Mouse (Mus musculus): ENCODE measurements around the gene Col4a1.

The Col4a1 gene

DNA sequence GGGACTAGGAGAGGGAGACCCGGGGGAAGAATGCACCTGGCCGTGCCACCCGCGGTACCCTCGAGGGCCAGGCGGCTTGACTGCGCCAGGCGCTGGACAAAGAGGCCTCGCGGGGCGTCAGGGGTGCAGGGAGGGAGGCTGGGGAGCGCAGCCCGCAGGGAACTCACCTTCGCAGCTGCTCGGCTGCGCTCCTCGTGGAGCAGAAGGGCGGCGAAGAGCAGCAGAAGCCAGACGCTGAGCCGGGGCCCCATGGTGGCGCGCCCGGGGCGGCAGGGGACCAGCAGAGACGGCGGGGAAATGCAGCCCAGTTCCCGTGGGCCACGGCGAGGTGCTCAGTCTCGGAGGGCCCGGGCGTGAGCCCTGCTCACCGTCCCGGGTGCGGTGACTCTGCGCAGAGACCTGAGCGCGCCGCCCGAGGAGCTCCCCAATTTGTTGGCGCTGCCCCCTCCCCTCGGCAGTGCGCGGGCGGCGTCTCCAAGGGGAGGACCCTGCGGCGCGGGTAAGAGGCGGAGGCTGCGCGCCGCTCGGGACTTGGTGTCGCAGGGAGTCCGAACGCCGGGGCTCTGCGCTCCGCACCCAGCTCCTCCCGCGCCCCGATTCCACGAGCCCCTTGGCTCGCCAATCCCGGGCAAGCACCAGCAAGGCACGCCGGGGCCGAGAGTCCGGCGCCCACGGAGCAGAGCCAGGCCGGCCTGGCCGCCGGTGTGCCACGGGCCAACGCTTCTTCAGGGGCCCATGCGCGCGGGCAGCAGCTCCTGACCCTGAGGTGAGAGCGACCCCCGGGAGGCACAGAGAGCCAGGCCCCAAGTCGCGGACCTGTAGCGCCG lies at the start of gene Col4a1, which contains the start of gene Col4a2:
TSS of gene Col4a1 (minus strand) at position 478 of the 827 bp plus-strand sequence.
TSS of gene Col4a2 (plus strand) at position 457 of the 827 bp plus-strand sequence.
- peak; percentile 85 for DNase-seq

- no peak for DNase-seq
Measured at GRCm38 (mm10) chr8:11361546-11362277, 49.1 kb upstream of the Col4a1 start.

GRCm38 (mm10) chr8:11359846-11360245 lies 47.2 kb upstream of the Col4a1 start:
- no peak for DNase-seq

DNA sequence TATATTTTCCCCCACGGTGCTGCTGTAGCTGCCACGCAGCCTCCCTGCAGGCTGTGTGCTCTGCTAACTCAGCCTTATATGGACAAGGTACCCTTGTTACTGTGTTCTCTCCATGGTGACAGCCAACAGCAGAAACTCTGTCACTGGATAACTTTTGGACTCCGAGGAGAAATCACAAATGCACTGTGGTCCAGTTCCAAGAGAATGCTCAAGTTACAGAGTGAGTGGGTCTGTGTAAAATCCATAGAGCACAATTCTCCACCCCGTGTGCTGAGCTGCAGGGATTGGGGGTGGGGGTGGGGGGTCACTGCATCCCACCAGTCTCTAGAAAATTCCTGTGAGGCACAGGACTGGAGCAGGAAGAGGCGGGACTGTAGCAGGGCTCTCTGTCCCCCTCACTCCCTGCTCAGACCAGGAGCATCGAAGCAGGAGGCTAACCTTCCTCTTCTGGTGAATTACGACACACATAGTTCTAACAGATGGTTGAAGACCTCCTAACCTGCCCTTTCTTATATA lies 45.4 kb upstream of the Col4a1 start:
- no peak for DNase-seq

DNA sequence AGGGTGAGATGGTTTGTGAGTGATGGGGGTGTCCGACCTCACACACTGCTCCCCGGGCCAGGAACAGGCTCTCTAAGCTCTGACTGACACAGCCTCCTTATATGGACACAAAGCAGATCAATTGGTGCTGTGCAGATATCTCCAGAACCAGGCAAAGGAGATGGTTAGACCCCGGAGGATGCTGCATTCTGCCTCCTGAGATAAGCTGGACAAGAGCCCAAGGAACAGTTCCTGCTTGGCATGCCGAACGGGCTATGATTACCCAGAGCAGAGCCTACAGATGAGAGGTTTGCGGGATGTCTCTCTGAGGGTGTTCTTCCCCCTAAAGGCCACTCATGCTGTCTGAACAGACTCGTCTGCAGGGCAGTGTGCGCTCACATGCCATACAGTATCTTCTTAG lies 44.1 kb upstream of the Col4a1 start:
- no peak for DNase-seq

GRCm38 (mm10) chr8:11355900-11356299 lies 43.3 kb upstream of the Col4a1 start:
- no peak for DNase-seq

DNA sequence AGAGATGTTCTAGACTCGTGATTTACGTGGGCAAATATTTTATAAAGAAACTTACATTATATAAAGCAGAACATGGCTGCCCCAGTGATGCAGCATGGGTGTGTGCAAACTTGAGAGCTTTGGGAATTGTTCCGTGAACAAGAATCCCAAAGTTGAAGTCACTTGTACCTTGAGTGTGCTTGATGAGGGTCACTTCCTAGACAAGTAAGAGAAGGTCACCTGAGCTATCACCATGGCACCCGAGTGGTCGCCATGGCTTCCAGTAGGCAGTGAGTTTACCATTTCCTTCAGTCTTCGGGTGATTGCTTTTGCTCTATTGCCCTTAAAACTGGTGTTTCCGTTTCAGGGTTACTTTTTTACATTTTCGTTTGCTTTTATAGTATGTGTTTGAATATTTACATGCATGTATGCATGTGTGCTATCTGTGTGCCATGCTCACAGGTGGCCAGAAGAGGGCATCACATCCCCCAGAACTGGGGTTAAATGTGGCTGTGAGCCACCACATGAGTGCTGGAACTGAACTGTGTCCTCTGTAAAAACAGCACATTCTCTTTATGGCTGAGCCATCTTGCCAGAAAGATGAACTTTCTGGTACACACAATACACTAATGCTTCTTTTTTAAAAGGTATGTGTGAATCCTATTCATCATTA lies 42.3 kb upstream of the Col4a1 start:
- DNase-seq = peak; percentile 75

GRCm38 (mm10) chr8:11352514-11352913 lies 39.9 kb upstream of the Col4a1 start:
- DNase-seq = no peak

- peak; percentile 84 for DNase-seq
Measured at GRCm38 (mm10) chr8:11351355-11351754, 38.7 kb upstream of the Col4a1 start.

DNA sequence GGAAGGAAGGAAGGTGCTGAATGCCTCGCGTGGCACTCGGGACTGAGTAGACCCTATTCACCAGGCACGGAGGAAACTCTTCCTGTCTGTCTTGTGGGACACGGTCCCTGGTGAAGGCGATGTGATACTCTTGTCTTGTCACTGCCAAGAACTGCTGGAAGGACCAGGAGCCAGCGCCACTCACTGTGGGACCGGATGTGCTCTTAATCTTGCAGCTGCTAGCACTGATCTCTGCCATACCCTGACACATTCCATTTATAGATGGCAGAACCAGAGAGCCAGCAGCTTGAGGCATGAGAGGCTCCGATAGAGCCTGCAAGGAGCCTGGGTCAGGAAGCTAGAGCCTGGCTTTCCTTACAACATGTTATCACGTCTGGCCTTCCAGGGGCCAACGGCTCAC lies 36.0 kb upstream of the Col4a1 start:
- peak; percentile 66 for DNase-seq

GRCm38 (mm10) chr8:11347699-11348098 lies 35.1 kb upstream of the Col4a1 start:
- DNase-seq = no peak

- peak; percentile 73 for DNase-seq
Measured at GRCm38 (mm10) chr8:11346225-11346624, 33.6 kb upstream of the Col4a1 start.

GRCm38 (mm10) chr8:11344459-11344858 lies 31.8 kb upstream of the Col4a1 start:
- no peak for DNase-seq

- DNase-seq = no peak
Measured at GRCm38 (mm10) chr8:11341111-11341566, 28.5 kb upstream of the Col4a1 start.

- peak; percentile 73 for DNase-seq
Measured at GRCm38 (mm10) chr8:11340310-11341110, 27.9 kb upstream of the Col4a1 start.

DNA sequence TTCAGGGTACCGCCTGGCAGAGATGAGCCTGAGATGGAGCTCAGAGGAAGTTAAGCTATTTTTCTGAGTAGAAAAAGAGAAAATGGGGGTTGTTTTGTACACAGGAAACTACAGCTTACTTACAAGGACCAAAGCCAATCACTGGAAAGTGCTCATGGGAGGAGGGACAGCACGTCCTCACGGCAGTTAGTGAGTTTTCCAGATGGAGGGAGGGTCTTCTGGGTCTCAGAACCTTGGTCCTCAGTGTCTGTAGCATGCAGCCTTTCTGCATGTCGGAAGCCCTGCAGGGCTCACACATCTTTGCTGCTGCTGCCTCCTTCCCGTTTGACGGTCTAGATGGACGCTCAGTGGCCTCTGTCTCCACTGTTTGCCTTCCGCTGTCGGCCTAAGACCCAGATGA lies 25.9 kb upstream of the Col4a1 start:
- DNase-seq = no peak

- DNase-seq = no peak
Measured at GRCm38 (mm10) chr8:11337642-11338041, 25.0 kb upstream of the Col4a1 start.

GRCm38 (mm10) chr8:11336346-11336745 lies 23.7 kb upstream of the Col4a1 start:
- no peak for DNase-seq

DNA sequence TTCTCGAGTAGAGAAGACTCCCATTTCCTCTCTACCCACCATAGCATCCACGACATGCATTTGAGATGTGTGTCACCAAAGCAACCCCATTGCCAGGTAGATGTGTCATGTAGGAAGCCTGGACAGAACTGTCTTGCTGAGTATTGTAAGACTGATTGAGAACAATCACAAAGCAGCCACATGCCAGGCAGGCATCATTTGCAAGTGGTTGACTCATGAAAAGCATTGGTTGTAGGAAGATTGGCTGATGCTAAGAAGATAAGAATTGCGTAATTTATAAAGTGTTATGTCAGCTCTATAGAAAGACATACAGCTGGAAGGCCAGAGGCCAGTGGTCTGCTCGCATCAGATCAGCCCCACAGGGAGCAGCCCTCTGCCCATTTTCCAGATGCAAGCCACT lies 22.6 kb upstream of the Col4a1 start:
- DNase-seq = no peak

DNA sequence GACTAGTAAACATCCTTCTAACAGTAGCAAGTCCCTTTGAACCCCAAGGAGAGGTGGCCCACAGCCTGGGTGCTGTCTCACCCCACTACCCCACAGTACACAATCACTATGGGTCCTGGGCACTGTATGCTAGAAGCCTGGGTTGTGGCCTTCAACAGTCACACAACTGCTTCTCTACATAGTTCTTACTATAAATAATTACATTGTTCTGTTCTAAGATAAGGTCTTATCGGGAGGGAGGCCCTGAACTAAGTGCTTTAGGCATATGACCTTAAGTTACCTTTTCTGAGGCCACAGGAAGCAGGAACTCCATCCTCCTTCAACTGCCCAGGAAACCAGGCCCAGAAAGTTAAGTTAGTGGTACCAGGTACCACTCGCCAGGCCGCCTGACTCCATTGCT lies 21.9 kb upstream of the Col4a1 start:
- no peak for DNase-seq

- no peak for DNase-seq
Measured at GRCm38 (mm10) chr8:11333746-11334145, 21.1 kb upstream of the Col4a1 start.

GRCm38 (mm10) chr8:11331561-11331960 lies 18.9 kb upstream of the Col4a1 start:
- DNase-seq = peak; percentile 54
